Mouse (Mus musculus) testis, adult 2 months (tissue): ENCODE data around the gene Phf21a.

ENCODE experiments used
- CTCF ChIP-seq: fragments of 200-500 bp; IDR thresholded peaks from 2 replicates; pipeline ENCODE4 v1.5.1; 2012; ENCODE audit warnings: low read depth, mild to moderate bottlenecking, inconsistent platforms, low read length, moderate library complexity; ENCODE audit not compliant: control insufficient read depth, insufficient read depth, insufficient replicate concordance
- POLR2A ChIP-seq: fragments of 200-500 bp; IDR thresholded peaks from 2 replicates; pipeline ENCODE4 v1.6.1; 2012; ENCODE audit warnings: low read depth, mild to moderate bottlenecking, inconsistent platforms, low read length, moderate library complexity; ENCODE audit not compliant: control insufficient read depth

GRCm38 (mm10) chr2:92234768-92235332 lies 141.9 kb downstream of the Phf21a start:
- TF ChIP-seq CTCF = no peak
- TF ChIP-seq POLR2A = no peak
